Mouse (Mus musculus) liver, adult 2 months (tissue): ENCODE data around the gene Phldb3.

Experiments used
- CTCF ChIP-seq: fragments of 200-500 bp; IDR thresholded peaks from 2 replicates; pipeline ENCODE4 v1.5.1; 2011; ENCODE audit warnings: low read depth, low read length, control low read depth
- POLR2A ChIP-seq: fragments of 200-500 bp; IDR thresholded peaks from 2 replicates; pipeline ENCODE4 v1.6.1; 2011; ENCODE audit warnings: low read length, control low read depth; ENCODE audit not compliant: insufficient read depth; ENCODE audit errors: extremely low read depth

DNA sequence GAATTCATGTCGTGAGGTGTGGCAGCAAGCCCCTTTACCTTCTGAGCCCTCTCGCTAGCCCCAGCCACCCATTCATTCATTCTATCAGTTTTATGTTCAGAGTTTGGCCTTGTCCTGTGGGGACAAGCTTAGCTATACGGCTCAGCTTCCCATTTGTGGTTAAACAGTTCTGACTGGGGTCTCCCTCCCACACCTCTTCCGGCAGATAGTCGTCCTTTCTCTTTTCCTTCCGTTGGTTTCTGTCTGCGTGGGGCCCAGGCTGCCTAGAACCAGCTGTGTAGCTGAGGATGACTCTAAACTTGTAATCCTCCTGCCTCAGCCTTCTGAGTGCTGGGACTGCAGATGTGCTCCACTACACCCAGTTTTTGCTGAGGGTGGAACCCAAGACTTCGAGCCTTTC, 7.2 kb downstream of the Phldb3 start:
- no peak for TF ChIP-seq CTCF
- no peak for TF ChIP-seq POLR2A
